Mouse (Mus musculus) embryonic facial prominence, embryonic 14.5 days (tissue): Measurements from ENCODE around the gene Trit1. TPM values are rescaled to one million over a fixed set of nuclear protein-coding genes. Genes with fewer than 3 reads are reported as not detected.
A peak's percentile ranks its signal among the peaks of the same experiment; 100 is the strongest.
"Not testable (repeated sequence)": the region's sequence is repeated elsewhere in the genome, so short reads cannot be mapped to it uniquely, and the experiment has no call there.

Experiments
- ATAC-seq: fragments of 200-750 bp; cut with Nextera tagmentation; 2 replicates; pipeline ENCODE4 v1.8.0; 2017; ENCODE audit warnings: low read depth, moderate number of reproducible peaks, moderate TSS enrichment
- DNase-seq: peaks from one replicate; pipeline ENCODE4 v3.0.0-alpha.2; 2015; ENCODE audit warnings: low spot score
- H3K27ac ChIP-seq: fragments of 300-500 bp; sonication (generic); replicated peaks from 2 replicates; pipeline ENCODE4 v1.5.1; 2014; ENCODE audit warnings: low read depth, mild to moderate bottlenecking, low read length, moderate library complexity
- H3K27me3 ChIP-seq: fragments of 300-500 bp; sonication (generic); replicated peaks from 2 replicates; pipeline ENCODE4 v1.6.1; 2014; ENCODE audit warnings: low read length; ENCODE audit not compliant: control insufficient read depth, insufficient read depth
- H3K36me3 ChIP-seq: fragments of 300-500 bp; sonication (generic); 2 replicates; pipeline ENCODE4 v1.6.1; 2014; ENCODE audit warnings: low read length, mixed read lengths; ENCODE audit not compliant: control insufficient read depth, insufficient read depth
- H3K4me1 ChIP-seq: fragments of 300-500 bp; sonication (generic); 2 replicates; pipeline ENCODE4 v1.6.1; 2014; ENCODE audit warnings: antibody characterized with exemption, low read length; ENCODE audit not compliant: control insufficient read depth, insufficient read depth
- H3K4me2 ChIP-seq: fragments of 300-500 bp; sonication (generic); 2 replicates; pipeline ENCODE4 v1.6.1; 2014; ENCODE audit warnings: low read depth, mild to moderate bottlenecking, low read length, moderate library complexity, mixed read lengths
- H3K4me3 ChIP-seq: fragments of 300-500 bp; sonication (generic); 2 replicates; pipeline ENCODE4 v1.5.1; 2014; ENCODE audit warnings: low read depth, mild to moderate bottlenecking, low read length
- H3K9ac ChIP-seq: fragments of 300-500 bp; sonication (generic); 2 replicates; pipeline ENCODE4 v1.6.1; 2014; ENCODE audit warnings: low read depth, mild to moderate bottlenecking, low read length, moderate library complexity, mixed read lengths
- H3K9me3 ChIP-seq: fragments of 300-500 bp; sonication (generic); 2 replicates; pipeline ENCODE4 v1.6.1; 2016; ENCODE audit warnings: low read length; ENCODE audit not compliant: control insufficient read depth
- WGBS: fragments of 180-500 bp; shearing (Covaris S2); extraction: QIAGEN DNeasy Blood & Tissue Kit; methylation state at CpG from one replicate; pipeline ENCODE4 v1.1.7; 2014; 5-methylcytosine and 5-hydroxymethylcytosine counted together
- polyA plus RNA-seq: library from polyadenylated mRNA; unstranded; fragments of >200 nt; fragmentation: Nextera tagmentation; extraction: Ambion mirVana; gene quantifications from 2 replicates; pipeline ENCODE4 v1.2.1, GENCODE M21; 2014

Trit1 gene
- polyA plus RNA-seq, 1 experiment from 2014 or later = 18.8 TPM

GRCm38 (mm10) chr4:122980684-122981083 is 35.7 kb upstream of the Trit1 start:
- Histone ChIP-seq H3K27ac (no peak overlapping the region), H3K36me3 (no peaks in the 10 kb centered on the region), H3K4me2 (no peak overlapping the region), H3K9ac (no peak overlapping the region), H3K4me3 (no peak overlapping the region), H3K4me1 (0 out of 2 replicates have a peak, but pooled peaks cover 3% of the 10 kb centered on the region), H3K27me3 (peaks cover 24% of the 10 kb centered on the region), H3K9me3 (no peaks in the 10 kb centered on the region)
- WGBS = 69% methylated on average over 2 of the region's 2 CpGs
- ATAC-seq = no peak
- peak; percentile 64 for DNase-seq

DNA sequence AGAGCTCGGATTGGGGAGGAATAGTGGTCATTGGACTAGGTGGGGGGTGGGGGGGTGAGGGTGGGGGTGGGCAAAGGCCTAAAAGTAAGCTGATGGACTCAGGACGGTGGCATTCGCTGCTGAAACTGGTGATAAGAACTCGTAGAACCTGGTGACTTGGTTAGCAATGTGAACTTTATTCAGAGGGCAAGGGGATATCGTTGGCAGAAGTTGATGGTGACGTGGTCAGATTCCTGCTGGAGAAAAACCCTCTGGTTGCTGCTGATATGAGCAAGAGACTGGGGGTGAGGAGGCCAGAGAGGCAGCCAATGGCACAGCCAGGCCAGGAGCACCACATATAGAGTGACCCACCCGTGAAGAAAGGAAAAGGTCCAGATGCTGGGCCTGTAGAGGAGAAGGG is 35.2 kb upstream of the Trit1 start:
- no peaks in the 10 kb centered on the region for H3K9me3 ChIP-seq
- WGBS = 82% methylated on average over 7 of the region's 7 CpGs
- H3K27ac ChIP-seq = no peak overlapping the region
- ATAC-seq = no peak
- H3K36me3 ChIP-seq = no peaks in the 10 kb centered on the region
- 0 out of 2 replicates have a peak, but pooled peaks cover 3% of the 10 kb centered on the region for H3K4me1 ChIP-seq
- no peak overlapping the region for H3K9ac ChIP-seq
- H3K4me3 ChIP-seq = no peak overlapping the region
- H3K4me2 ChIP-seq = no peak overlapping the region
- no peak for DNase-seq
- H3K27me3 ChIP-seq = peaks cover 24% of the 10 kb centered on the region

DNA sequence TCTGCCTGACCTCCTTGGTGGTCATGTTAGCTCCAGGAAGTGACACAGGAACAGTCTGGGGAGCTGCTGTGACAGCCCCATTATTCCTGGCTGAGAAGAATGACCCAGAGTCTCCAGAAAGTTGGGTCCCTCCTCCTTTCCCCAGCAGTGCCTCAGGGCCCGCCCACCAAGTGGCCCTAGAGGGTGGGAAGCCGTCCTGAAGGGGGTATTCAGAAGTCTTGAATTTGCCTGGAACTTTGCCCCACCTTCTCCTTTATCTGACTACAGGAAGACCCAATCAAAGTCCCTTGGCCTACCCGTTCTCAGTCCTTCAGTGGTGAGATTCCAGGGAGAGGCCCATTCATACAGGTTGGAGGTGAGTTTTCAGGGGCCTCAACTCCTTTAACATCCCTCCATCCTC is 34.5 kb upstream of the Trit1 start:
- H3K27me3 ChIP-seq = peaks cover 24% of the 10 kb centered on the region
- 33% methylated on average over 2 of the region's 3 CpGs for WGBS
- no peak overlapping the region for H3K9ac ChIP-seq
- H3K4me3 ChIP-seq = no peak overlapping the region
- H3K36me3 ChIP-seq = no peaks in the 10 kb centered on the region
- no peak overlapping the region for H3K4me2 ChIP-seq
- H3K27ac ChIP-seq = no peak overlapping the region
- H3K4me1 ChIP-seq = 0 out of 2 replicates have a peak, but pooled peaks cover 3% of the 10 kb centered on the region
- no peaks in the 10 kb centered on the region for H3K9me3 ChIP-seq
- no peak for DNase-seq
- no peak for ATAC-seq

DNA sequence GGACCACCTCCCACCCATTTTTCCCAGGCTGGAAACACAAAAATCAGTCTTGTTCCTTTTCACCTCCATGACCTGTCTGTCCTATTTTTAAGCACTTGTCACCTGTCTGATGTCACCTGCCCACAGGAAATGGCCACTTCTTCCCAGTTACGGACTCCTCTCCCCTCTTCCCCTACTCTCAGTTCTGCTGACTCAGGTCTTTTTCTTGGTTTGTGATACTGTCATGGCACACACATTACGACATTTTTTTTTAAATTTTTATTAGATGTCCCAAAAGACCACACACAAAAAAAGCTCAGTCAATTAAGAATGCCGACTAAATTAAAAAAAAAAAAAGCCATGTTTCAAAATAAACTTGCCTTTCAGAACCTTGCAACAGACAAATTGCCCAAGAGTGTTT is 33.9 kb upstream of the Trit1 start:
- Histone ChIP-seq H3K4me3 (no peak overlapping the region), H3K4me2 (peak overlapping the region; percentile 29; the same call in 1 of the 2 replicates), H3K9ac (no peak overlapping the region), H3K27me3 (peaks cover 24% of the 10 kb centered on the region), H3K9me3 (no peaks in the 10 kb centered on the region), H3K27ac (no peak overlapping the region), H3K36me3 (no peaks in the 10 kb centered on the region), H3K4me1 (0 out of 2 replicates have a peak, but pooled peaks cover 3% of the 10 kb centered on the region)
- no peak for DNase-seq
- WGBS = 65% methylated on average over 3 of the region's 3 CpGs
- no peak for ATAC-seq

DNA sequence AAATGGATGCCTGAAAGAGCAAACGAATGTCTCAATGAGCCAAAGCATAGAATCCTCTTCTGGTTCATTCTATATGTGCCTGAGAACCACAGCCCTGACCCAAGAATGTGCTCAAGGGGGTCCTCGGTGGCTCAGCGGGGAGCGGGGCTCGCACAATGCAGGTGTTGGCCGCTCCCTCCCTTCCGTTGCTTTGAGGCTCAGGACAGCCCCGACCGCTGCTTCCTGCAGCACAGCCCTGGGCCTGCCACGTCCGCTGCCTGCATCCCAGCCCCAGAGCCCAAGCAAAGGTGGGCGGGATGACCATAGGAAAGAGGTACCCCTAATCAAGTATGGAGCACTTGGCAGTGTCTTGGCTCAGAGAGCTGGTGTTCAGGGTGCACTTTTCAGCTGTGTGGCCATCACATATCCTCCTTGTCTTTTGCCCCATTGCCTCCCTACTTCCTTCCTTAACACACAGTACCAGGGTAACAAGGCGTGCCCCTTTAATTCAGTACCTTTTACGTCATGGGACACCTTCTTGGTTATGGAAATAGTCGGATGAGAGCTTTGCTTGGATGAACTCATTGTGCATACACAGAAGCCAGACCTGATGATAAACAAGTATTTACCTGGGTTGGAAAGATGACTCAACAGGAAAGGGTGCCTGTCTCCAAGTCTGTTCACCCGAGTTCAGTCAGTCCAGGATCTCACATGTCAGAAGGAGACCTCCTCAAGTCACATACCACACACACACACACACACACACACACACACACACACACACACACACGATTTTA is 32.7 kb upstream of the Trit1 start:
- Histone ChIP-seq H3K4me2 (peak overlapping the region; percentile 29), H3K36me3 (no peaks in the 10 kb centered on the region), H3K27ac (no peak overlapping the region), H3K4me3 (no peak overlapping the region), H3K4me1 (0 out of 2 replicates have a peak, but pooled peaks cover 3% of the 10 kb centered on the region), H3K9ac (no peak overlapping the region), H3K27me3 (peaks cover 24% of the 10 kb centered on the region), H3K9me3 (no peaks in the 10 kb centered on the region)
- 19% methylated on average over 16 of the region's 17 CpGs for WGBS
- DNase-seq (no peak), ATAC-seq (no peak)

- H3K4me3 ChIP-seq = no peak overlapping the region
- H3K27me3 ChIP-seq = peaks cover 24% of the 10 kb centered on the region
- ATAC-seq = peak; percentile 90
- H3K27ac ChIP-seq = no peak overlapping the region
- H3K36me3 ChIP-seq = no peaks in the 10 kb centered on the region
- peak; percentile 88 for DNase-seq
- no peak overlapping the region for H3K4me2 ChIP-seq
- H3K9me3 ChIP-seq = no peaks in the 10 kb centered on the region
- WGBS = 35% methylated on average over 8 of the region's 8 CpGs
- 0 out of 2 replicates have a peak, but pooled peaks cover 3% of the 10 kb centered on the region for H3K4me1 ChIP-seq
- no peak overlapping the region for H3K9ac ChIP-seq
These were observed 31.3 kb upstream of the Trit1 start for GRCm38 (mm10) chr4:122985110-122985509.

DNA sequence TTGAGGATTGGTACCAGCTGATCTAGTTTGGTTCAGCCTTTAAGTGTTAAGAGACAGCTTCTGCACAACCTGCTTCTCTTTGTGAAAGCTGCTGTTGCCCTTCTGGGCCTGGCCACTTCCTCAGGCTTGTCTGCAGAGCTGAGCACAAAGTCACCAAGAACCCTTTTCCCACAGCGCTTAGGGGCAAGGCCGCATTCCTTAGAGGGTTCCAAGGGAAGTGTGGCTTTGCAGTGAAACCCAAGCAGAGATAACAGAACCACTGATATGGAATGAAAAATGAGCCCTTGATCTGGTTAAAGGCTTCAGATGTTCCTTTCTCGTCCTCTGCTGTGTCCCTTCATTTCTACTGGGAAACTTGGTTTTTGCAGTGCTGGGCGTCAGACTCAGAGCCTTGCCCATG is 29.0 kb upstream of the Trit1 start:
- 76% methylated on average over 4 of the region's 4 CpGs for WGBS

DNA sequence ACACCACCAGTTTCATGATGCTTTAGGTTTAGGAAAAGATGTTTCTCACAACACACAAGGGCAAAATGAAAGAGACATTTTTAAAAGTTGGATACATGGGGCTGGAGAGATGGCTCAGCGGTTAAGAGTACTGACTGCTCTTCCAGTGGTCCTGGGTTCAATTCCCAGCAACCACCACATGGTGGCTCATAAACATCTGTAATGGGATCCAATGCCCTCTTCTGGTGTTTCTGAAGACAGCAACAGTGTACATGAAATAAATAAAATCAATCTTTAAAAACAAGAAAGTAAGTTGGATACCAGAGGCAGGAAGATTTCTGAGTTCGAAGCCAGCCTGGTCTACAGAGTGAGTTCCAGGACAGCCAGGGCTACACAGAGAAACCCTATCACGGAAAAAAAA is 28.4 kb upstream of the Trit1 start:
- not testable (repeated sequence) for H3K9ac ChIP-seq, H3K4me1 ChIP-seq, H3K4me3 ChIP-seq, H3K4me2 ChIP-seq, H3K36me3 ChIP-seq, H3K27ac ChIP-seq, DNase-seq, H3K9me3 ChIP-seq, ATAC-seq
- 60% methylated on average over 3 of the region's 3 CpGs for WGBS
- peaks cover 15% of the 10 kb centered on the region for H3K27me3 ChIP-seq

More for the DNA sequence above, 29.0 kb upstream of the Trit1 start:
- Histone ChIP-seq H3K27ac (no peak overlapping the region), H3K4me1 (0 out of 2 replicates have a peak, but pooled peaks cover 3% of the 10 kb centered on the region), H3K4me3 (no peak overlapping the region), H3K27me3 (peaks cover 21% of the 10 kb centered on the region), H3K9ac (no peak overlapping the region), H3K4me2 (no peak overlapping the region), H3K36me3 (no peaks in the 10 kb centered on the region), H3K9me3 (no peaks in the 10 kb centered on the region)
- no peak for DNase-seq
- no peak for ATAC-seq

DNA sequence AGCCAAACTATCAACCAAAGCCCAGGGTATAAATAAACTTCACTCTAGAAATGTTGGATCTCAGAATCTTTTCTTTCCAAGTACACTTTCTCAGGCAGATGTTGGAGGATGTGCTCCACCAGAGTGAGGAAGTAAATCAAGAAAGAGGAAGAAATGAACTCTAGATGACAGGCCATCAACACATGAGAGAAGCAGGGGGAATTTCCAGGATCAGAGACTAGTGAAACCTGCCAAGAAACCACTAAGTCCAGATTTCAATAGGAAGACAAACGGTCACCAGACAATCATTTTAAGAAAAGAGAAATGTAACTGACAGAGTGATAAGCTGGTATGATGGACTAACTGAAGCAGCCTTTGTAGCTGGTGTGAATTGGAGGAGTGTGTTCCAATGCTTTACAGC is 25.2 kb upstream of the Trit1 start:
- no peak for DNase-seq
- Histone ChIP-seq H3K27me3 (no peaks in the 10 kb centered on the region), H3K4me1 (no peaks in the 10 kb centered on the region), H3K9me3 (no peaks in the 10 kb centered on the region), H3K27ac (no peak overlapping the region), H3K9ac (no peak overlapping the region), H3K4me2 (no peak overlapping the region), H3K36me3 (no peaks in the 10 kb centered on the region), H3K4me3 (no peak overlapping the region)
- ATAC-seq = no peak
- WGBS = 85% methylated on average over 1 of the region's 1 CpGs
